Mouse (Mus musculus) stomach, embryonic 15.5 days (tissue): ENCODE results near the gene 1700057G04Rik. TPM values are rescaled to one million over a fixed set of nuclear protein-coding genes. Genes with fewer than 3 reads are reported as not detected.

ENCODE experiments used
- ATAC-seq: fragments of 200-750 bp; cut with Nextera tagmentation; 2 replicates; pipeline ENCODE4 v1.8.0; 2017; ENCODE audit warnings: low read depth, moderate number of reproducible peaks, moderate TSS enrichment; ENCODE audit not compliant: insufficient read depth, low FRiP score
- H3K27ac ChIP-seq: fragments of 300-500 bp; sonication (generic); 2 replicates; pipeline ENCODE4 v1.5.1; 2015; ENCODE audit warnings: mild to moderate bottlenecking, inconsistent platforms
- H3K27me3 ChIP-seq: fragments of 300-500 bp; sonication (generic); replicated peaks from 2 replicates; pipeline ENCODE4 v1.6.1; 2015; ENCODE audit warnings: inconsistent platforms
- H3K36me3 ChIP-seq: fragments of 300-500 bp; sonication (generic); 2 replicates; pipeline ENCODE4 v1.6.1; 2015; ENCODE audit warnings: inconsistent platforms
- H3K4me1 ChIP-seq: fragments of 300-500 bp; sonication (generic); 2 replicates; pipeline ENCODE4 v1.6.1; 2015; ENCODE audit warnings: inconsistent platforms
- H3K4me2 ChIP-seq: fragments of 300-500 bp; sonication (generic); 2 replicates; pipeline ENCODE4 v1.6.1; 2015; ENCODE audit warnings: mild to moderate bottlenecking, inconsistent platforms
- H3K4me3 ChIP-seq: fragments of 300-500 bp; sonication (generic); replicated peaks from 2 replicates; pipeline ENCODE4 v1.5.1; 2015; ENCODE audit warnings: inconsistent platforms
- H3K9ac ChIP-seq: fragments of 300-500 bp; sonication (generic); 2 replicates; pipeline ENCODE4 v1.6.1; 2015; ENCODE audit warnings: inconsistent platforms
- H3K9me3 ChIP-seq: fragments of 300-500 bp; sonication (generic); 2 replicates; pipeline ENCODE4 v1.6.1; 2016; ENCODE audit warnings: inconsistent platforms
- WGBS: fragments of 180-500 bp; shearing (Covaris S2); methylation state at CpG from one replicate; pipeline ENCODE4 v1.1.7; 2015; 5-methylcytosine and 5-hydroxymethylcytosine counted together
- polyA plus RNA-seq: library from polyadenylated mRNA; unstranded; fragments of >200 nt; fragmentation: Nextera tagmentation; extraction: Ambion mirVana; gene quantifications from 2 replicates; pipeline ENCODE4 v1.2.1, GENCODE M21; 2015

1700057G04Rik gene
- not detected in 2 replicates for polyA plus RNA-seq

DNA sequence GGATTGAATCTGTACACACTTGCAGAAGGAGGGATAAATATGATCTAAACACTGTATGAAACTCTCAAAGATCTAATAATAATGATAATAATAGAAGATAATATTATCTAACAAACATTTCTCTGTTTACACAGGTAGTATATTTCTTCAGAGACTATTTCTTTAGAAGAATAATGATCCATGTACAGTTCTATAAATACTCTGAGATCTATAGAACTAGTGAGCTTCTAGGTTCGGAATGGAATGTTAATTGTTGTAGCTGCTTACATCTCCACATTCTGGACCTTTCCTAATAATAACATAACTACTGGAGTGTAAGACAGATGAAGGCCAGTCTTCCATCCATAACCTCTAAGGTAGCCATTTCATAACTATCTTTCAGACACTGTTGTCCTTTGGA lies at the start of gene 1700057G04Rik:
TSS of gene 1700057G04Rik (plus strand) at position 301 of the 400 bp plus-strand sequence.
- no peak within 1 kb of the TSS for H3K27ac ChIP-seq
- H3K9ac ChIP-seq, result no peak within 1 kb of the TSS
- no peak within 1 kb of the TSS for H3K4me2 ChIP-seq
- H3K4me3 ChIP-seq, result no peak within 1 kb of the TSS
- no peaks in the 10 kb centered on the region for H3K36me3 ChIP-seq
- no peak for ATAC-seq
- WGBS, result 67% methylated on average over 1 of the region's 1 CpGs
- H3K27me3 ChIP-seq, result no peaks in the 10 kb centered on the region
- H3K4me1 ChIP-seq, result no peaks in the 10 kb centered on the region
- no peaks in the 10 kb centered on the region for H3K9me3 ChIP-seq

GRCm38 (mm10) chr9:92260481-92261159 lies 48.6 kb upstream of the 1700057G04Rik start:
- WGBS, result 54% methylated on average over 7 of the region's 7 CpGs
- Histone ChIP-seq H3K4me2 (no peak overlapping the region), H3K4me1 (0 out of 2 replicates have a peak, but pooled peaks cover under 1% of the 10 kb centered on the region), H3K9ac (no peak overlapping the region), H3K36me3 (no peaks in the 10 kb centered on the region; the same call in 1 of the 2 replicates), H3K27ac (no peak overlapping the region; the same call in 1 of the 2 replicates), H3K9me3 (no peaks in the 10 kb centered on the region), H3K27me3 (no peaks in the 10 kb centered on the region), H3K4me3 (no peak overlapping the region)
- ATAC-seq, result peak; percentile 68

DNA sequence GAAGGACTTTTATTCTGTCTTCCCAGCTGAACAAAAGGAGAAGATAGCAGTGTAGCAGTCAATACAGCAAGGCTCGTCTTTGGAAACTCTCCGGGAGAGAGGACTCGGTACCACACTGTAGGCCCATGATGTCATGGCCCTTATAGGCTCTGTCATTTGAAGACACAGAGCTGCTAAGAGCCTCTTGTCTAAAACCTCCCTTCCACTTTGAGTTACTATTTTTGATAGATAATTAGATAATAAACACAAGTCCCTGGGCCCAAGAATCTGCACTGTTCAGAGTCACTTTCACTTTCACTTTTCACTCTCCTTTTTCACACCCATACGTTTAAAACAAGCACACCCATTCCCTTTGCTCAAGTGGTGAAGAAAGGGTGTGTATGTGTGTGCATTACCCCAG lies 43.5 kb upstream of the 1700057G04Rik start:
- no peaks in the 10 kb centered on the region for H3K27me3 ChIP-seq
- no peak overlapping the region; the same call in 1 of the 2 replicates for H3K4me2 ChIP-seq
- H3K4me3 ChIP-seq, result no peak overlapping the region
- no peak overlapping the region for H3K9ac ChIP-seq
- H3K36me3 ChIP-seq, result peaks cover 8% of the 10 kb centered on the region; the same call in 1 of the 2 replicates
- 75% methylated on average over 4 of the region's 4 CpGs for WGBS
- no peak overlapping the region for H3K27ac ChIP-seq
- H3K9me3 ChIP-seq, result no peaks in the 10 kb centered on the region
- 0 out of 2 replicates have a peak, but pooled peaks cover 7% of the 10 kb centered on the region for H3K4me1 ChIP-seq
- peak; percentile 30; the same call in 1 of the 2 replicates for ATAC-seq

DNA sequence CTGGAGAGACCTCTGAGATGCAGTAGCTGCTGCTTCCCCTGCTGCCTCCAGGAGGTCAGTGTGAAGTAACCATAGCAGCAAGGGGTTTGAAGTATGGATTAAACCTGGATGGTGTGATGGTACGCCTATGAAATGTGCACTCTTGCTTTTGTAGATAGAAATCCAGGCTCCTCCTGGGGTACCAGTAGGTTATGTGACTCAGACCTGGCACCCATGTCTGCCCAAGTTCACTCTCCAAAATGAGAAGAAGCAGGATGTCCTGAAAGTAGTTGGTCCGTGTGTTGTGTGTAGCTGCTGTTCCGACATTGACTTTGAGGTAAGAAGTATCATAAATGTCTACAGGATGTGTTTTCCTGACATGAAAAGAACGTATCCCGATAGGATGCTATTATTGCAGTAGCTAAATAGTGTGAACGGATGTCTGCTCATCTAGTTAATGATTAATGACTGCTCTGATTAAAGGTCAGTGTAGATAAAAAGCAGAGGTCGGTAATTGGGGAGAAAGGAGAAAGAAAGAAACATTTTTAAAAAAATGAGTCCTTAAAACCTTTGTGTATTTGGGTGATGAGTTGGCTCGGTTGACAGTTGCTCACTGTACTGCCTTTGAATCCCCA lies 42.5 kb upstream of the 1700057G04Rik start:
- Histone ChIP-seq H3K9me3 (no peaks in the 10 kb centered on the region), H3K27me3 (no peaks in the 10 kb centered on the region), H3K27ac (peak overlapping the region; percentile 26; the same call in 1 of the 2 replicates), H3K9ac (no peak overlapping the region), H3K4me1 (0 out of 2 replicates have a peak, but pooled peaks cover 7% of the 10 kb centered on the region), H3K4me3 (no peak overlapping the region), H3K36me3 (peaks cover 10% of the 10 kb centered on the region; the same call in 1 of the 2 replicates), H3K4me2 (no peak overlapping the region)
- 51% methylated on average over 8 of the region's 8 CpGs for WGBS
- peak; percentile 54; the same call in 1 of the 2 replicates for ATAC-seq

DNA sequence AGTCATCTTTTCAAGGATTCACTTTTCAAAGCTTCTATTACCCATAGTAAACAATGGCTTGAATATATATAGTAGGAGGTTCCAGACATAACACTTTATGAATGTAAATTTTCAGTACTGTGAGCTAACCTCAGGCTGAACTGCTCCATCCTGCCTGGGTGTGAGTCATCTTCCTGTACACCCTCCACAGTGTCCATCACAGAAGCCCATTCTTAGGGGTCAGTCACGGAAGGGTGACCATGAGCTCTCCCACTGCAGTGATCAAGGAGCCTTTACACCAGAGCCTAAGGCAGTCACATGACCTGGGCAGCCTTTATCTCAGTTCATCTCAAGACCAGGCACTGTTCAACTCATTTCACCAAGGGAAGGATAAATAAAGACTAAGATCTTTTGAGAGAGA lies 41.4 kb upstream of the 1700057G04Rik start:
- no peaks in the 10 kb centered on the region for H3K27me3 ChIP-seq
- no peak overlapping the region for H3K4me2 ChIP-seq
- H3K9ac ChIP-seq, result no peak overlapping the region
- H3K4me3 ChIP-seq, result no peak overlapping the region
- ATAC-seq, result no peak
- no peaks in the 10 kb centered on the region for H3K9me3 ChIP-seq
- peaks cover 10% of the 10 kb centered on the region; the same call in 1 of the 2 replicates for H3K36me3 ChIP-seq
- H3K4me1 ChIP-seq, result 0 out of 2 replicates have a peak, but pooled peaks cover 7% of the 10 kb centered on the region
- WGBS, result 58% methylated on average over 1 of the region's 1 CpGs
- H3K27ac ChIP-seq, result no peak overlapping the region

- no peak overlapping the region for H3K9ac ChIP-seq
- ATAC-seq, result no peak
- H3K4me1 ChIP-seq, result peaks cover 16% of the 10 kb centered on the region
- no peak overlapping the region for H3K4me3 ChIP-seq
- no peaks in the 10 kb centered on the region for H3K9me3 ChIP-seq
- peaks cover 10% of the 10 kb centered on the region; the same call in 1 of the 2 replicates for H3K36me3 ChIP-seq
- H3K4me2 ChIP-seq, result no peak overlapping the region
- H3K27me3 ChIP-seq, result no peaks in the 10 kb centered on the region
- WGBS, result 90% methylated on average over 5 of the region's 5 CpGs
- no peak overlapping the region for H3K27ac ChIP-seq
Measured at GRCm38 (mm10) chr9:92269829-92270404, 39.3 kb upstream of the 1700057G04Rik start.

DNA sequence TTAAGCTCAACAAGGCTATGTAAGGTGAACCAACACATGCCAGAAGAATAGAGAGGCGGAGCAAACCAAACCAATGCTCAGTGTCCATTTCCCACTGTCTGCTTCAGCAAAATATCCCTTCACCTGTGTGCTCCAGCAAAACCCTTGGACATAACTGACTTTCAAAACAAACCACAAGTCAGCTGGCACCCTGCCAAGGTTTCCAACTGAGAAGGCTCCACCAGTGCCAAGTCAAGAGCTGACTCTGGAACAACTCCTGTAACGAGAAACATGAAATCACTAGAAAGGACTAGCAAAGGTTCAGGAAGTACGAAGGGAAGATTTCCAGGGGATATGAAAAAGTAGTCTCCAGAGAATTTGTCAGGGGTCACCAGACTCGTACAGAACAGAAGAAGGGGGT lies 38.2 kb upstream of the 1700057G04Rik start:
- Histone ChIP-seq H3K9ac (no peak overlapping the region), H3K4me2 (no peak overlapping the region), H3K27me3 (no peaks in the 10 kb centered on the region), H3K4me3 (no peak overlapping the region), H3K27ac (no peak overlapping the region), H3K9me3 (no peaks in the 10 kb centered on the region), H3K4me1 (peaks cover 13% of the 10 kb centered on the region), H3K36me3 (peaks cover 10% of the 10 kb centered on the region; the same call in 1 of the 2 replicates)
- no peak for ATAC-seq
- 56% methylated on average over 4 of the region's 4 CpGs for WGBS

DNA sequence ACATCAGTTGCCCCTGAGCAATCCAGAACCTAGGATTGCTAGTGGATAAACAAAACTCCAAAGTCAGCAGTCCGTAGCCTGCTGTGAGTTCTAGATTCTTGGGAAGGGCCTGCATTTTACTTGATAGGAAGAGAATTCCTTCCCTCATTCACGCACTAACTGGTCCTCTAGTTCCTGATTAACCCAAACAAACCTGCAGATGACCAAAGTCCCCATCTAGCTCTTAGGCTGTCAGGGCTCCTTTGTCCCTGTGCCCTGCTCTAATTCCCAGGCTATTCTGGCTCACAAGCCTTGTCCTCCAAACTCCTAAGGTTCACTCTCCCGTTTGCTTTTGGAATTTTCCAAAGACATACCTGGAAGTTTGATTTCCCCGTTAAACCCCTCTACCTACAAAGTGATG lies 36.5 kb upstream of the 1700057G04Rik start:
- Histone ChIP-seq H3K36me3 (peaks cover 6% of the 10 kb centered on the region; the same call in 1 of the 2 replicates), H3K27ac (no peak overlapping the region), H3K27me3 (no peaks in the 10 kb centered on the region), H3K9ac (no peak overlapping the region), H3K4me1 (peaks cover 9% of the 10 kb centered on the region), H3K9me3 (no peaks in the 10 kb centered on the region), H3K4me3 (no peak overlapping the region), H3K4me2 (no peak overlapping the region)
- WGBS, result 83% methylated on average over 4 of the region's 4 CpGs
- ATAC-seq, result no peak

DNA sequence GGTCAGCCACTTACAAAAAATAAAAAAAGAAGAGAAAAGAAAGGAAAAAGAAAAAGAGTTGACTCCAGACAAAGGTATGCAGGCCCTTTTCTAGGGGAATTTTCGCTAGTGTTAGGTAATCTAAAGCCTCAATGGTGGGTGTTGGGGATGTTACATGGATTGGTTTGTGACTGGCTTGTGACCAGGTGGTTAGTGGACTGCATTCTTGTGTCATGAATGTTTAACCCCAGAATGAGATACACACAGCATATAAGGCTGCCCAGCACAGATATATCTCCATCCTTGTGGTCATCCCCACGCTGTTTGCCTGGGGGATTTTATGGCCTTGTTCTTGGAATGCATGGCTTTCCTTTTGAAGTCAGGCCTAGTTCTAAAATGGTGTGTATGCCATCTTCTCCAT lies 35.9 kb upstream of the 1700057G04Rik start:
- no peak overlapping the region for H3K9ac ChIP-seq
- no peak for ATAC-seq
- no peaks in the 10 kb centered on the region for H3K27me3 ChIP-seq
- H3K4me2 ChIP-seq, result no peak overlapping the region
- peaks cover 9% of the 10 kb centered on the region for H3K4me1 ChIP-seq
- H3K4me3 ChIP-seq, result no peak overlapping the region
- H3K27ac ChIP-seq, result no peak overlapping the region
- H3K36me3 ChIP-seq, result peaks cover 6% of the 10 kb centered on the region; the same call in 1 of the 2 replicates
- no peaks in the 10 kb centered on the region for H3K9me3 ChIP-seq
- 81% methylated on average over 2 of the region's 2 CpGs for WGBS

- WGBS, result 45% methylated on average over 6 of the region's 6 CpGs
- H3K4me3 ChIP-seq, result no peak overlapping the region
- peak; percentile 53; the same call in 1 of the 2 replicates for ATAC-seq
- H3K27me3 ChIP-seq, result no peaks in the 10 kb centered on the region
- no peak overlapping the region; the same call in 1 of the 2 replicates for H3K27ac ChIP-seq
- H3K36me3 ChIP-seq, result peaks cover 6% of the 10 kb centered on the region; the same call in 1 of the 2 replicates
- H3K9ac ChIP-seq, result no peak overlapping the region
- H3K9me3 ChIP-seq, result no peaks in the 10 kb centered on the region
- H3K4me2 ChIP-seq, result no peak overlapping the region
- H3K4me1 ChIP-seq, result peaks cover 9% of the 10 kb centered on the region
Measured at GRCm38 (mm10) chr9:92273956-92274762, 35.0 kb upstream of the 1700057G04Rik start.

DNA sequence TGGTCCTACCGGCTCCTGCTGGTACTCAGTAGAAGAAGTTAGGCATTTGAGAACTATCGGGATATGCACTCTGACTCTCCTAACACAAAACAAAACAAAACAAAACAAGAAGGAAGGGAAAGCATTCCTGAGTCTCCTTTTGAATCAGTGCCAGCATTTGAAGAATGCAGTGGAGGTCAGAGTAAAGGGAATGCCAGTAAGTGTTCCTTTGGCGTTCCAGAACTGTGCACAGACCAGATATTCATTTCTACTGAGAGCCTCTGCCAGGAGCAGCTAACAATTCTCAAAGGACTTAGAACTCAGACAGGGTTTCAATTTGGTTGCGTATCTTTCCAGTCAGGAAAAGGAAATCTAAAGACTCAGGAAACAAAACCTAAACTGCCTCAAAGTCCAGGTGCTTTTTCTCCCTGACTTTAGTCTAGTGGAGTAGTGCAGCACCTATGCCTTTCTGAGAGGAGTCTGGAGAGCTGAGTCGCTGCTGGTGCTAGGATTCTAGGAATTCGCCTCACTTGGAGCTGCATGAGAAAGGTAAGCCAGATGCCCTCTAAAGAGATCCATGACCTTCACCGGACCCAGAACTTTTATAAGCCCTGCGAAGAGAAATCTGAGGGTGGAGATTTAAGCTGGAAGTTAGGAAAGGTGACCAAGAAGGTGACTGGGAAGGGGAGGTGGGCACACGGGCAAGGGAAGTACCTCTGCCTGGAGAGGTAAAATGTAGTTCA lies 33.5 kb upstream of the 1700057G04Rik start, which contains the start of gene Plscr2:
TSS of gene Plscr2 (plus strand) at position 117 of the 722 bp plus-strand sequence.
- WGBS, result 60% methylated on average over 9 of the region's 9 CpGs
- H3K27ac ChIP-seq, result no peak within 1 kb of the TSS
- H3K9ac ChIP-seq, result no peak within 1 kb of the TSS
- ATAC-seq, result peak; percentile 17; the same call in 1 of the 2 replicates
- 0 out of 2 replicates have a peak, but pooled peaks cover 3% of the 10 kb centered on the region for H3K36me3 ChIP-seq
- peaks cover 9% of the 10 kb centered on the region for H3K4me1 ChIP-seq
- no peaks in the 10 kb centered on the region for H3K9me3 ChIP-seq
- no peak within 1 kb of the TSS for H3K4me2 ChIP-seq
- H3K27me3 ChIP-seq, result no peaks in the 10 kb centered on the region
- no peak within 1 kb of the TSS for H3K4me3 ChIP-seq
